Mouse (Mus musculus): ENCODE data around the gene Hapln1. TPM values are rescaled to one million over a fixed set of nuclear protein-coding genes. Genes with fewer than 3 reads are reported as not detected.

Gene Hapln1
- polyA plus RNA-seq, 1 experiment, result 0.10 TPM

GRCm38 (mm10) chr13:89597354-89597753 lies 57.8 kb downstream of the Hapln1 start:
- H3K4me3 ChIP-seq (ENCODE audit: control insufficient read depth, low read depth, low read length), result no peak overlapping the region
- no peak overlapping the region for H3K27ac ChIP-seq (ENCODE audit: control insufficient read depth, insufficient read depth, low read depth, low read length)
- TF ChIP-seq POLR2A (IDR thresholded peaks at IDR 0.05; ENCODE audit: control insufficient read depth, low read depth, low read length) (no peak), CTCF (IDR thresholded peaks at IDR 0.05; ENCODE audit: control insufficient read depth, insufficient read depth, insufficient replicate concordance, low read depth, low read length) (no peak)
- no peaks in the 10 kb centered on the region for H3K36me3 ChIP-seq (ENCODE audit: control insufficient read depth, insufficient read depth, low read length)
- H3K4me1 ChIP-seq (ENCODE audit: control insufficient read depth, insufficient read depth, low read length), result no peaks in the 10 kb centered on the region
- no peaks in the 10 kb centered on the region for H3K27me3 ChIP-seq (ENCODE audit: control insufficient read depth, insufficient read depth, low read length)

- H3K4me3 ChIP-seq (ENCODE audit: control insufficient read depth, low read depth, low read length), result no peak overlapping the region
- no peak overlapping the region for H3K27ac ChIP-seq (ENCODE audit: control insufficient read depth, insufficient read depth, low read depth, low read length)
- no peaks in the 10 kb centered on the region for H3K36me3 ChIP-seq (ENCODE audit: control insufficient read depth, insufficient read depth, low read length)
- TF ChIP-seq CTCF (IDR thresholded peaks at IDR 0.05; ENCODE audit: control insufficient read depth, insufficient read depth, insufficient replicate concordance, low read depth, low read length), result no peak
- H3K4me1 ChIP-seq (ENCODE audit: control insufficient read depth, insufficient read depth, low read length), result no peaks in the 10 kb centered on the region; the same call in 1 of the 2 replicates
- no peaks in the 10 kb centered on the region for H3K27me3 ChIP-seq (ENCODE audit: control insufficient read depth, insufficient read depth, low read length)
These were observed 60.9 kb downstream of the Hapln1 start for GRCm38 (mm10) chr13:89600466-89600865.

GRCm38 (mm10) chr13:89603336-89603735 lies 63.7 kb downstream of the Hapln1 start:
- H3K4me3 ChIP-seq (ENCODE audit: control insufficient read depth, low read depth, low read length), result no peak overlapping the region
- no peaks in the 10 kb centered on the region for H3K27me3 ChIP-seq (ENCODE audit: control insufficient read depth, insufficient read depth, low read length)
- no peaks in the 10 kb centered on the region; the same call in 1 of the 2 replicates for H3K4me1 ChIP-seq (ENCODE audit: control insufficient read depth, insufficient read depth, low read length)
- TF ChIP-seq POLR2A (IDR thresholded peaks at IDR 0.05; ENCODE audit: control insufficient read depth, low read depth, low read length) (no peak), CTCF (IDR thresholded peaks at IDR 0.05; ENCODE audit: control insufficient read depth, insufficient read depth, insufficient replicate concordance, low read depth, low read length) (no peak)
- H3K27ac ChIP-seq (ENCODE audit: control insufficient read depth, insufficient read depth, low read depth, low read length), result no peak overlapping the region
- no peaks in the 10 kb centered on the region for H3K36me3 ChIP-seq (ENCODE audit: control insufficient read depth, insufficient read depth, low read length)

GRCm38 (mm10) chr13:89607399-89607798 lies 67.8 kb downstream of the Hapln1 start:
- Histone ChIP-seq H3K36me3 (ENCODE audit: control insufficient read depth, insufficient read depth, low read length) (no peaks in the 10 kb centered on the region), H3K4me1 (ENCODE audit: control insufficient read depth, insufficient read depth, low read length) (no peaks in the 10 kb centered on the region; the same call in 1 of the 2 replicates), H3K4me3 (ENCODE audit: control insufficient read depth, low read depth, low read length) (no peak overlapping the region), H3K27ac (ENCODE audit: control insufficient read depth, insufficient read depth, low read depth, low read length) (no peak overlapping the region), H3K27me3 (ENCODE audit: control insufficient read depth, insufficient read depth, low read length) (no peaks in the 10 kb centered on the region)
- no peak for TF ChIP-seq POLR2A (IDR thresholded peaks at IDR 0.05; ENCODE audit: control insufficient read depth, low read depth, low read length)
- no peak for TF ChIP-seq CTCF (IDR thresholded peaks at IDR 0.05; ENCODE audit: control insufficient read depth, insufficient read depth, insufficient replicate concordance, low read depth, low read length)

GRCm38 (mm10) chr13:89619064-89619463 lies 79.5 kb downstream of the Hapln1 start:
- Histone ChIP-seq H3K27me3 (ENCODE audit: control insufficient read depth, insufficient read depth, low read length) (no peaks in the 10 kb centered on the region), H3K4me3 (ENCODE audit: control insufficient read depth, low read depth, low read length) (no peak overlapping the region), H3K36me3 (ENCODE audit: control insufficient read depth, insufficient read depth, low read length) (no peaks in the 10 kb centered on the region), H3K27ac (ENCODE audit: control insufficient read depth, insufficient read depth, low read depth, low read length) (no peak overlapping the region), H3K4me1 (ENCODE audit: control insufficient read depth, insufficient read depth, low read length) (no peaks in the 10 kb centered on the region)
- TF ChIP-seq POLR2A (IDR thresholded peaks at IDR 0.05; ENCODE audit: control insufficient read depth, low read depth, low read length), result no peak

GRCm38 (mm10) chr13:89634137-89634683 lies 94.6 kb downstream of the Hapln1 start:
- Histone ChIP-seq H3K36me3 (ENCODE audit: control insufficient read depth, insufficient read depth, low read length) (no peaks in the 10 kb centered on the region), H3K4me1 (ENCODE audit: control insufficient read depth, insufficient read depth, low read length) (no peaks in the 10 kb centered on the region), H3K4me3 (ENCODE audit: control insufficient read depth, low read depth, low read length) (no peak overlapping the region), H3K27me3 (ENCODE audit: control insufficient read depth, insufficient read depth, low read length) (no peaks in the 10 kb centered on the region), H3K27ac (ENCODE audit: control insufficient read depth, insufficient read depth, low read depth, low read length) (no peak overlapping the region)
- TF ChIP-seq CTCF (IDR thresholded peaks at IDR 0.05; ENCODE audit: control insufficient read depth, insufficient read depth, insufficient replicate concordance, low read depth, low read length) (peak; percentile 28; the same call in 1 of the 2 replicates), POLR2A (IDR thresholded peaks at IDR 0.05; ENCODE audit: control insufficient read depth, low read depth, low read length) (no peak)

GRCm38 (mm10) chr13:89637012-89637411 lies 97.4 kb downstream of the Hapln1 start:
- TF ChIP-seq POLR2A (IDR thresholded peaks at IDR 0.05; ENCODE audit: control insufficient read depth, low read depth, low read length) (no peak), CTCF (IDR thresholded peaks at IDR 0.05; ENCODE audit: control insufficient read depth, insufficient read depth, insufficient replicate concordance, low read depth, low read length) (no peak)

GRCm38 (mm10) chr13:89645589-89645988 lies 106.0 kb downstream of the Hapln1 start:
- Histone ChIP-seq H3K27me3 (ENCODE audit: control insufficient read depth, insufficient read depth, low read length) (no peaks in the 10 kb centered on the region), H3K4me3 (ENCODE audit: control insufficient read depth, low read depth, low read length) (no peak overlapping the region), H3K27ac (ENCODE audit: control insufficient read depth, insufficient read depth, low read depth, low read length) (no peak overlapping the region), H3K4me1 (ENCODE audit: control insufficient read depth, insufficient read depth, low read length) (no peaks in the 10 kb centered on the region), H3K36me3 (ENCODE audit: control insufficient read depth, insufficient read depth, low read length) (no peaks in the 10 kb centered on the region)
- TF ChIP-seq CTCF (IDR thresholded peaks at IDR 0.05; ENCODE audit: control insufficient read depth, insufficient read depth, insufficient replicate concordance, low read depth, low read length) (no peak), POLR2A (IDR thresholded peaks at IDR 0.05; ENCODE audit: control insufficient read depth, low read depth, low read length) (no peak)

More at GRCm38 (mm10) chr13:89637012-89637411, 97.4 kb downstream of the Hapln1 start:
- no peak overlapping the region for H3K4me3 ChIP-seq (ENCODE audit: control insufficient read depth, low read depth, low read length)
- H3K36me3 ChIP-seq (ENCODE audit: control insufficient read depth, insufficient read depth, low read length), result no peaks in the 10 kb centered on the region
- no peak overlapping the region for H3K27ac ChIP-seq (ENCODE audit: control insufficient read depth, insufficient read depth, low read depth, low read length)
- H3K27me3 ChIP-seq (ENCODE audit: control insufficient read depth, insufficient read depth, low read length), result no peaks in the 10 kb centered on the region
- H3K4me1 ChIP-seq (ENCODE audit: control insufficient read depth, insufficient read depth, low read length), result no peaks in the 10 kb centered on the region
